Mouse (Mus musculus) bone marrow macrophage, adult 2 months (primary cell): ENCODE data around the gene Pdap1.
A peak's percentile ranks its signal among the peaks of the same experiment; 100 is the strongest.

Experiments
- CTCF ChIP-seq: IDR thresholded peaks from 2 replicates; pipeline ENCODE4 v1.5.1; 2012; ENCODE audit warnings: low read depth, mild to moderate bottlenecking, low read length, moderate library complexity
- POLR2A ChIP-seq: IDR thresholded peaks from 2 replicates; pipeline ENCODE4 v1.6.1; 2012; ENCODE audit warnings: mild to moderate bottlenecking, low read depth, low read length, borderline replicate concordance

DNA sequence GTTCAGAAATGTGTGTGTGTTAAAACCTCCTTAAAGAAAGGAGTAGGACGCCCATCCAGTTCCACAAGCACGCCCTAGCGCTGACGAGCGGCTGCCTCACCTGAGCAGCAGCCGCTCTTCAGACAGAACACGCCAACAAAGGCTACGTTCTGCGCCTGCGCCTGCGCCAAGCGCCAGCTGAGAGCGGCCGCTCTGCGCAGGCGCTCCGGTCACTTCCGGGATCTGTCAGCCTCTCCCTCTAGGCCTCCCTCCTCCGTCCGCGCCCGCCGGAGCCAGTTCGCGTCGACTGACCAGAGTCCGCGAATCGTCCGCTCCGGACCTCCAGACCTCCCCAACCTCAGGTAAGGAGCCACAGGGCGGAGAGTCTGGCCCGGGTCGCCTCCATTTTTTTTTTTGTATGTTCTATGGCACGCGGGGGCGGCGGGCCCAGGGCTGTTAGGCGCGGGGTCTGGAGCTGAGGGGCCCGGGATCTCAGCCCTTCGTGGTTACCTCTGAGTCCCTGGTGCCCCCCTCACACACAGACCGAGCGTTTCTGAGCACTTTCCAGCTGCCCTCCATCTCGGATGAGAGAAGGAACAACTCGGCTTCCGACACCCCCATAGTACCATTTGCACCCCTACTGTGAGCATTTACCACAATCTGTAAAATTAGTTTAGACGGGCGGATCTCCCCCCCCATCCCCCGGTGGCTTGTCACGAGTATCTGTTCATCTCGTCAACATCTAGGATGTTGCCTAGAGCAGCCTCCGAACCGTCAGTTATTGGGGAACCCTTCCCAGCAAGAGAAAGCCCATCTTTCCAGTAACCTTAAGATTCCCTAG lies 56.2 kb downstream of the Pdap1 start, which contains the start of the genes Arpc1a and Kpna7:
- TF ChIP-seq CTCF = no peak
- peak; percentile 64; the same call in 1 of the 2 replicates for TF ChIP-seq POLR2A
